ENCODE assay signal across 31 mouse cellular contexts in genomic region chr7:131467312-131467711, GRCm38 (mm10).
"Had no signal": no experiment of that assay in that cellular context is flagged by ENCODE, and none has a peak within 500 bp of the region (broad histone marks: within the 10 kb centered on the region; RNA-seq: fewer than 3 reads in every experiment).

No protein-coding gene starts in this region.

- H3K4me3 ChIP-seq: left cerebral cortex, adult 2 months; limb, embryonic 10.5 days; limb, embryonic 12.5 days; limb, embryonic 13.5 days; limb, embryonic 15.5 days; liver, embryonic 12.5 days; liver, embryonic 13.5 days; liver, embryonic 15.5 days; lung, embryonic 15.5 days; megakaryocyte, embryonic 14.5 days; midbrain, embryonic 10.5 days; midbrain, embryonic 12.5 days; midbrain, embryonic 13.5 days; midbrain, embryonic 15.5 days; myocyte; neural tube, embryonic 12.5 days had no signal

- H3K36me3 ChIP-seq: limb, embryonic 10.5 days; limb, embryonic 12.5 days; limb, embryonic 13.5 days; limb, embryonic 15.5 days; liver, embryonic 12.5 days; liver, embryonic 13.5 days; liver, embryonic 15.5 days; lung, embryonic 15.5 days; midbrain, embryonic 10.5 days; midbrain, embryonic 12.5 days; midbrain, embryonic 13.5 days; midbrain, embryonic 15.5 days; neural tube, embryonic 12.5 days had no signal

- H3K27me3 ChIP-seq: limb, embryonic 12.5 days; limb, embryonic 13.5 days; limb, embryonic 15.5 days; liver, embryonic 12.5 days; liver, embryonic 13.5 days; liver, embryonic 15.5 days; lung, embryonic 15.5 days; midbrain, embryonic 15.5 days; neural tube, embryonic 12.5 days had no signal

- H3K9ac ChIP-seq: limb, embryonic 12.5 days; limb, embryonic 13.5 days; limb, embryonic 15.5 days; liver, embryonic 12.5 days; liver, embryonic 13.5 days; liver, embryonic 14.5 days; liver, embryonic 15.5 days; liver, postnatal 0 days; lung, embryonic 14.5 days; lung, embryonic 15.5 days; midbrain, embryonic 12.5 days; midbrain, embryonic 13.5 days; midbrain, embryonic 15.5 days; neural tube, embryonic 12.5 days had no signal

- DNase-seq: left cerebral cortex, postnatal 4 days; liver; liver, embryonic 13.5 days; liver, postnatal 0 days; lung, adult 18-20 months; lung, adult 2 months; lung, embryonic 14.5 days; lung, postnatal 10 days; lung, postnatal 14 days; lung, postnatal 36 days; lung, postnatal 4 days had no signal

- H3K9me3 ChIP-seq: limb, embryonic 10.5 days; limb, embryonic 13.5 days; limb, embryonic 15.5 days; liver, embryonic 12.5 days; liver, embryonic 15.5 days; lung, embryonic 15.5 days; midbrain, embryonic 10.5 days; midbrain, embryonic 15.5 days had no signal

- H3K27ac ChIP-seq: left cerebral cortex, adult 2 months; limb, embryonic 10.5 days; limb, embryonic 12.5 days; limb, embryonic 13.5 days; limb, embryonic 15.5 days; liver, embryonic 12.5 days; liver, embryonic 13.5 days; liver, embryonic 14.5 days; liver, embryonic 15.5 days; lung, embryonic 15.5 days; macrophage; midbrain, embryonic 12.5 days; midbrain, embryonic 13.5 days; midbrain, embryonic 15.5 days; neural tube, embryonic 12.5 days had no signal

- H3K4me1 ChIP-seq: limb, embryonic 10.5 days; limb, embryonic 12.5 days; limb, embryonic 13.5 days; limb, embryonic 15.5 days; liver, embryonic 12.5 days; liver, embryonic 13.5 days; liver, embryonic 15.5 days; lung, embryonic 15.5 days; megakaryocyte, embryonic 14.5 days had no signal

- ATAC-seq: liver, embryonic 12.5 days; liver, postnatal 0 days; lung, postnatal 0 days; midbrain, embryonic 13.5 days; midbrain, embryonic 15.5 days; midbrain, embryonic 16.5 days had no signal

- H3K4me2 ChIP-seq: limb, embryonic 12.5 days; limb, embryonic 13.5 days; limb, embryonic 15.5 days; liver, embryonic 11.5 days; liver, embryonic 12.5 days; liver, embryonic 13.5 days; liver, embryonic 15.5 days; lung, embryonic 14.5 days; lung, embryonic 15.5 days; midbrain, embryonic 12.5 days; midbrain, embryonic 13.5 days; midbrain, embryonic 15.5 days; neural tube, embryonic 12.5 days had no signal
